Mouse (Mus musculus) kidney, embryonic 16.5 days (tissue): Measurements from ENCODE around the gene Cartpt. TPM values are rescaled to one million over a fixed set of nuclear protein-coding genes. Genes with fewer than 3 reads are reported as not detected.
"Not testable (repeated sequence)": the region's sequence is repeated elsewhere in the genome, so short reads cannot be mapped to it uniquely, and the experiment has no call there.

Source experiments
- ATAC-seq: fragments of 200-750 bp; cut with Nextera tagmentation; 2 replicates; pipeline ENCODE4 v1.8.0; 2017; ENCODE audit warnings: moderate TSS enrichment; ENCODE audit not compliant: low FRiP score, low TSS enrichment
- H3K27ac ChIP-seq: fragments of 300-500 bp; sonication (generic); 2 replicates; pipeline ENCODE4 v1.5.1; 2014; ENCODE audit warnings: low read length
- H3K27me3 ChIP-seq: fragments of 300-500 bp; sonication (generic); 2 replicates; pipeline ENCODE4 v1.6.1; 2014; ENCODE audit warnings: low read length, control low read depth, mixed read lengths; ENCODE audit not compliant: insufficient read depth
- H3K36me3 ChIP-seq: fragments of 300-500 bp; sonication (generic); 2 replicates; pipeline ENCODE4 v1.6.1; 2014; ENCODE audit warnings: low read length, control low read depth, mixed read lengths; ENCODE audit not compliant: insufficient read depth
- H3K4me1 ChIP-seq: fragments of 300-500 bp; sonication (generic); 2 replicates; pipeline ENCODE4 v1.6.1; 2014; ENCODE audit warnings: low read length, control low read depth, mixed read lengths; ENCODE audit not compliant: insufficient read depth
- H3K4me2 ChIP-seq: fragments of 300-500 bp; sonication (generic); replicated peaks from 2 replicates; pipeline ENCODE4 v1.6.1; 2014; ENCODE audit warnings: low read depth, low read length
- H3K4me3 ChIP-seq: fragments of 300-500 bp; sonication (generic); 2 replicates; pipeline ENCODE4 v1.5.1; 2014; ENCODE audit warnings: mild to moderate bottlenecking, low read length
- H3K9ac ChIP-seq: fragments of 300-500 bp; sonication (generic); replicated peaks from 2 replicates; pipeline ENCODE4 v1.6.1; 2014; ENCODE audit warnings: low read length
- H3K9me3 ChIP-seq: fragments of 300-500 bp; sonication (generic); 2 replicates; pipeline ENCODE4 v1.6.1; 2016; ENCODE audit warnings: low read length, control low read depth
- WGBS: fragments of 180-500 bp; shearing (Covaris S2); extraction: QIAGEN DNeasy Blood & Tissue Kit; methylation state at CpG from one replicate; pipeline ENCODE4 v1.1.7; 2014; 5-methylcytosine and 5-hydroxymethylcytosine counted together
- polyA plus RNA-seq: library from polyadenylated mRNA; unstranded; fragments of >200 nt; fragmentation: Nextera tagmentation; extraction: Ambion mirVana; gene quantifications from 2 replicates; pipeline ENCODE4 v1.2.1, GENCODE M21; 2015

Gene Cartpt
- polyA plus RNA-seq, 1 experiment from 2014 or later = 0.92 TPM

DNA sequence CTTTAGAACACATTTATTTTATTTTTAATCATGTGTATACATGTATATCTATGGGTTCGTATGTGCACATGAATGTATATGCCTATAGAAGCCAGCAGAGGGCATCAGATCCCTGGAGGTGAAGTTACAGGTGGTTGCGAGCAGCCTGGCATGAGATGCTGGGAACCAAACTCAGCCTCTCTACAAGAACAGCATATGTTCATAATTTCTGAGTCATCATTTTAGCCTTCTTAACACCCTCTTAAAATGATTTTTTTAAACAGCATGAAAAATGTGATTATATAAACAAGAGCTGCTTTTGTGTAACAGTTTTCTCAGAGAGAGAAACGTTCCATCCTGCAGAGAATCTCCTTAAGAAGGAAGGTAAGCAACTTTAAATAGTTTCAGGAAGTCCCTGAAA is 40.2 kb downstream of the Cartpt start:
- no peak for ATAC-seq
- H3K9me3 ChIP-seq = peaks cover 2% of the 10 kb centered on the region; the same call in 1 of the 2 replicates
- 91% methylated on average over 3 of the region's 3 CpGs for WGBS

DNA sequence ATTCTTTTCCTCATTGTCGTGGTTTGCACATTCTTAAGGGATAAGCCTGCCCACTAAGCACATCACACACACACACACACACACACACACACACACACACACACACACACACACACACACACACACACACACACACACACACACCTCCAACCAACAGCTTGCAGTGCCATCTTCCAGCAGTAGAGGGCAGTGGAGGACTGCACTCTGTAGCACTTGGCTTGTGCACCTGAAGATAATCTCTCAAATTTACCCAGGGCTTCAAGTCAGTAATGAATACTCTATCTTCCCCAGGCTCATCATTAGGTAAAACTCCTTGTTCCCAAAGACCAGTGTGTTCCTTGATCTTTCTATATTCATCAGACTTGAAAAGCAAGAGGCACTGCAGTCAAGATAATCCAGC is 41.8 kb downstream of the Cartpt start:
- Histone ChIP-seq H3K9ac (no peak overlapping the region), H3K36me3 (no peaks in the 10 kb centered on the region), H3K9me3 (peaks cover 2% of the 10 kb centered on the region; the same call in 1 of the 2 replicates), H3K27me3 (no peaks in the 10 kb centered on the region), H3K4me2 (no peak overlapping the region), H3K27ac (no peak overlapping the region), H3K4me3 (no peak overlapping the region), H3K4me1 (no peaks in the 10 kb centered on the region)
- no peak for ATAC-seq
- WGBS = 5% methylated on average over 1 of the region's 1 CpGs

More for the DNA sequence above, 40.2 kb downstream of the Cartpt start:
- Histone ChIP-seq H3K9ac (no peak overlapping the region), H3K36me3 (no peaks in the 10 kb centered on the region), H3K4me1 (no peaks in the 10 kb centered on the region), H3K27me3 (no peaks in the 10 kb centered on the region), H3K4me3 (no peak overlapping the region), H3K4me2 (no peak overlapping the region), H3K27ac (no peak overlapping the region)

DNA sequence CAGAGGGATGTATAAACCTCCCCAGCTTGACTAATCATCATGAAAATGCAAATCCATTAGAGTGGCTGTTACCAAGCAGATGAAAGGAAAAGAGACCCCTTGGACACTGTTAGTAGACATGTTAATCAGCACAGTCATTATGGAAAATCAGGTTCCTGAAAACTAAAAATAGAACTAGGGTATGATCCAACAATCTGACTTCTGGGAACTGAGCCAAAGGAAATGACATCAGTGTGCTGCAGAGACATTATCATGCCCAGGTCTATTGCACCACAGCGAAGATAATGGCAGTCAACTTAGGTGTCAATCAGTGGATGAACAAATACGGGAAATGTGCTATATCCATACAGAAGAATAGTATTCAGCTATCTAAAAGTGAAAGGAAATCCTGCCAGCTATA is 43.0 kb downstream of the Cartpt start:
- no peak overlapping the region for H3K4me2 ChIP-seq
- H3K36me3 ChIP-seq = no peaks in the 10 kb centered on the region
- 62% methylated on average over 2 of the region's 2 CpGs for WGBS
- no peaks in the 10 kb centered on the region for H3K27me3 ChIP-seq
- H3K9ac ChIP-seq = no peak overlapping the region
- H3K27ac ChIP-seq = 0 out of 2 replicates have a peak overlapping the region, but pooled peaks have one; percentile 34
- H3K4me1 ChIP-seq = no peaks in the 10 kb centered on the region
- H3K9me3 ChIP-seq = peaks cover 2% of the 10 kb centered on the region; the same call in 1 of the 2 replicates
- no peak overlapping the region for H3K4me3 ChIP-seq
- ATAC-seq = no peak

DNA sequence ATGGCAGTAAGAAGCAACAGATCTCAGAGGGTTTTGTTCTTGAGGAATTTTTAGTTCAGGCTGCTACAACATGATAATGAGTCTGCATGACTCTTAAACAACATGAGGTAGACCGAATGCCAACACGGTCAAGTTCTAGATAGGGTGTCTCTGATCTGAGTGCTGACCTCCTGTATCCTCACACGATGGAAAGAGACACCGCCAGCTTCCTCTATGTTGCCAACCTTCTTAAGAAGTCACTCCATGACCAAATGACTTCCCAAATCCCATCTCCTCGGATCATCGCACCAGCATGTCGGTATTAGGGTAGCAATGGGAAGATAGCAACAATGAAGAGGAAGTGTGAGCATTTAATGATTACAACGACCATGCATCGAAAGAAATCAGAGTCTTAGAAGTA is 43.6 kb downstream of the Cartpt start:
- H3K9me3 ChIP-seq = peaks cover 2% of the 10 kb centered on the region; the same call in 1 of the 2 replicates
- no peak overlapping the region for H3K4me2 ChIP-seq
- no peaks in the 10 kb centered on the region for H3K27me3 ChIP-seq
- 81% methylated on average over 9 of the region's 9 CpGs for WGBS
- no peaks in the 10 kb centered on the region for H3K36me3 ChIP-seq
- no peak overlapping the region for H3K4me3 ChIP-seq
- H3K27ac ChIP-seq = 0 out of 2 replicates have a peak overlapping the region, but pooled peaks have one; percentile 34
- H3K9ac ChIP-seq = no peak overlapping the region
- no peaks in the 10 kb centered on the region for H3K4me1 ChIP-seq
- no peak for ATAC-seq

DNA sequence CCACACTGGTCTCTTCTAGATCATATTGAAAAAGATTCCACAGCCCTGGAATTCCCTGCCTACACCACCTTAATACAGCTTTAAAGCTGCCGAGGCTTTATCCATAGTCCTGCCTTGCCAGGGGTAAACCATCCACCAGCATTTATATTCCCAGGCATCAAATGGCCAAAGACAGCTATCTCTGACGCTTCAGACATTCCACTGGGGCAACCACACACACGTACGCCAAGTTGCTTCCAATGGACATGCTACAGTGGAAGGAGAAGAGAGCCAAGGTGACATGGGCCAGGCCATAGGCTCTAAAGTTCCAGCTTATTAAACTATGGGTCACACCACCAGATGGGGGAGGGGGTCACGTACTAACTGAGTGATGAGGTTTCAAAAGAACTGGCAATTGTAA is 45.7 kb downstream of the Cartpt start:
- Histone ChIP-seq H3K4me2 (no peak overlapping the region), H3K9me3 (no peaks in the 10 kb centered on the region), H3K4me1 (no peaks in the 10 kb centered on the region), H3K27ac (no peak overlapping the region), H3K9ac (no peak overlapping the region), H3K4me3 (no peak overlapping the region), H3K27me3 (no peaks in the 10 kb centered on the region), H3K36me3 (no peaks in the 10 kb centered on the region)
- WGBS = 82% methylated on average over 5 of the region's 5 CpGs
- ATAC-seq = no peak

DNA sequence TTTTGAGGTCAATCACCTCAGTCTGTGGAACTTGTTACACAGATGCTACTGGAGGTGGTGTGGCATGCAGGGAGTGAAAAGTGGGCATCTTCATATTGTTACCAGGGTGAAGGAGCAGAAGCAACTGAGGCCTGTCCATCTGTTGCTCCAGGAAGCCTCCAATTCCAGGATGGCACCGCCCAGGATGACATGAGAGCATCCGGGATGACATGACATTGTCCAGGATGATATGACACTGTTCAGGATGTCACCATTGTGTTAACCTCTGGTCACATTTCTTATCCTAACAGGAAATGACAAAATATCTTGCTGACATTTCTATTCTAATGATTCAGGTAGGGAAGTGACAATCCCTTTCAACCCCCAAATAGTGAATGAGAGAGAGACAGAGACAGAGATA is 47.8 kb downstream of the Cartpt start:
- Histone ChIP-seq H3K9ac (no peak overlapping the region), H3K36me3 (no peaks in the 10 kb centered on the region), H3K27me3 (no peaks in the 10 kb centered on the region), H3K4me2 (no peak overlapping the region), H3K27ac (peak overlapping the region; percentile 53; the same call in 1 of the 2 replicates), H3K9me3 (no peaks in the 10 kb centered on the region), H3K4me3 (no peak overlapping the region), H3K4me1 (no peaks in the 10 kb centered on the region)
- 91% methylated on average over 2 of the region's 2 CpGs for WGBS
- ATAC-seq = 0 out of 2 replicates have a peak, but pooled peaks have one; percentile 57

GRCm38 (mm10) chr13:99852416-99852815 is 48.5 kb downstream of the Cartpt start:
- not testable (repeated sequence) for ATAC-seq, H3K27me3 ChIP-seq, H3K4me1 ChIP-seq, H3K36me3 ChIP-seq, H3K27ac ChIP-seq, H3K4me3 ChIP-seq, H3K4me2 ChIP-seq, H3K9ac ChIP-seq, H3K9me3 ChIP-seq
- 42% methylated on average over 3 of the region's 3 CpGs for WGBS

- H3K36me3 ChIP-seq = no peaks in the 10 kb centered on the region
- no peak for ATAC-seq
- H3K9me3 ChIP-seq = no peaks in the 10 kb centered on the region
- H3K4me2 ChIP-seq = peak overlapping the region; percentile 13; the same call in 1 of the 2 replicates
- 33% methylated on average over 4 of the region's 4 CpGs for WGBS
- no peaks in the 10 kb centered on the region for H3K27me3 ChIP-seq
- H3K27ac ChIP-seq = peak overlapping the region; percentile 76
- H3K4me1 ChIP-seq = peaks cover 7% of the 10 kb centered on the region; the same call in 1 of the 2 replicates
- no peak overlapping the region for H3K9ac ChIP-seq
- no peak overlapping the region for H3K4me3 ChIP-seq
These were observed 49.9 kb downstream of the Cartpt start for GRCm38 (mm10) chr13:99851026-99851425.

DNA sequence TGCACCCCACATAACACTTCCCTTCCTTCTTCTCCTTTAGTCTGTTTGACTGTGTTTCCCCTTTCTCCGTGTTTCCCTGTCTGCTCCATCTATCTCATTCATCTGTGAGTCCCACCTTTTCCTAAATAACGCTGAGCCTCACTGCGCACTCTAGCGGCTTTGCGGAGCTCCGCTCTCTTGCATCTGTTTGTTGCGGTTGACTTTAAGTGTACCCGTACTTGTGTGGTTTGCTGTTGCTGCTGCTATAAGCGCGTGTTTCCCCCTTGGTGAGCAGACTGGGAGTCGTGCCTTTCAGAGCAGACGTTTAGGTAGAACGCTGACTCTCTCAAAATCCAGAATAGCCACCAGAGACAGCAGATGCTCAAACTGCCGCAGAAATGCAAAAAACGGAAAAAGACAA is 51.3 kb downstream of the Cartpt start:
- Histone ChIP-seq H3K9ac (no peak overlapping the region), H3K4me3 (no peak overlapping the region), H3K27ac (peak overlapping the region; percentile 38; the same call in 1 of the 2 replicates), H3K9me3 (no peaks in the 10 kb centered on the region), H3K27me3 (no peaks in the 10 kb centered on the region), H3K4me2 (0 out of 2 replicates have a peak overlapping the region, but pooled peaks have one; percentile 1), H3K4me1 (peaks cover 7% of the 10 kb centered on the region), H3K36me3 (no peaks in the 10 kb centered on the region)
- no peak for ATAC-seq
- 37% methylated on average over 15 of the region's 15 CpGs for WGBS
